Mouse (Mus musculus) urinary bladder, adult 18-20 months (tissue): ENCODE results near the gene B430218F22Rik.
"Not testable (repeated sequence)": the region's sequence is repeated elsewhere in the genome, so short reads cannot be mapped to it uniquely, and the experiment has no call there.

Experiments
- DNase-seq, 2 experiments: peaks; one replicate each; pipeline ENCODE4 v3.0.0; 2022; ENCODE audit warnings: low spot score in 2 of 2, mixed read lengths in 2 of 2

Gene B430218F22Rik

GRCm38 (mm10) chr13:118386511-118387447 lies at the start of gene B430218F22Rik, which contains the start of gene Mrps30:
Gene B430218F22Rik (plus strand): TSS chr13:118386630.
Gene Mrps30 (minus strand): TSS chr13:118387252.
- DNase-seq, result peak; percentile 92 to 93

- DNase-seq, result no peak
Measured at GRCm38 (mm10) chr13:118350257-118350656, 36.2 kb upstream of the B430218F22Rik start.

- DNase-seq, result no peak
Measured at GRCm38 (mm10) chr13:118350870-118351269, 35.6 kb upstream of the B430218F22Rik start.

- no peak for DNase-seq
Measured at GRCm38 (mm10) chr13:118363342-118363741, 23.1 kb upstream of the B430218F22Rik start.

GRCm38 (mm10) chr13:118365774-118366173 lies 20.7 kb upstream of the B430218F22Rik start:
- DNase-seq, result no peak

GRCm38 (mm10) chr13:118372871-118373270 lies 13.6 kb upstream of the B430218F22Rik start:
- DNase-seq, result no peak

- peak in 1 of 2 experiments; percentile 25 for DNase-seq
Measured at GRCm38 (mm10) chr13:118379155-118379554, 7.3 kb upstream of the B430218F22Rik start.

GRCm38 (mm10) chr13:118380381-118380780 lies 6.0 kb upstream of the B430218F22Rik start:
- no peak for DNase-seq

GRCm38 (mm10) chr13:118387448-118387801 lies 995 bp downstream of the B430218F22Rik start:
- DNase-seq, result not testable (repeated sequence)

GRCm38 (mm10) chr13:118395803-118396202 lies 9.4 kb downstream of the B430218F22Rik start:
- no peak for DNase-seq

- no peak for DNase-seq
Measured at GRCm38 (mm10) chr13:118400340-118400739, 13.9 kb downstream of the B430218F22Rik start.

- DNase-seq, result no peak
Measured at GRCm38 (mm10) chr13:118403544-118403943, 17.1 kb downstream of the B430218F22Rik start.

GRCm38 (mm10) chr13:118411297-118411992 lies 25.0 kb downstream of the B430218F22Rik start:
- DNase-seq, result no peak

GRCm38 (mm10) chr13:118418163-118418562 lies 31.7 kb downstream of the B430218F22Rik start:
- no peak for DNase-seq

- no peak for DNase-seq
Measured at GRCm38 (mm10) chr13:118420408-118420807, 34.0 kb downstream of the B430218F22Rik start.

- DNase-seq, result no peak
Measured at GRCm38 (mm10) chr13:118420847-118421246, 34.4 kb downstream of the B430218F22Rik start.
